In the genomic region with DNA sequence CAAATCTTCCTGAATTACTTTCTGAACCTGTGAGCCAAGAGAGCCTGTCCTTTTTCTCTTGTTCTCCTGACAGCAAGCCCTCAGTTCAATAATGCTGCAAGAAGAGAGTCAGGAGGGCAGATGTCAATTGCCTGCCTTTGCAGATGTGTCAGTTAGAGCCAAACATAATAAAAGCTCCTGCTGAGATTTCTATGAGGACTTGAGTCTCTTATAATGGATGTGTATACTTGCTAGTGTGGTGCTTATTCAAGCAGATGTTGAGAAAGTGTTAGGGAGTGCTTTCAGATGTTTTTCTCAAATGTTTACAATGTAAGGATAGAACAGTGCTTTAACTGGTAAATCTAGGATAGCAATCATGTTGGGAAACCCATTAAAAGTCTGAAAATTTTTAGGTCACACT, we compare ENCODE assay signal across 22 mouse cellular contexts.
DNase-seq lines count a peak whose midpoint lies in the region; ATAC-seq and TF ChIP-seq lines count a peak whose summit lies in the region.
"Had no signal": no experiment of that assay in that cellular context is flagged by ENCODE, and none has a peak within 500 bp of the region (broad histone marks: within the 10 kb centered on the region; RNA-seq: fewer than 3 reads in every experiment).

No protein-coding gene starts in this region.

- no peak overlapping the region for H3K9ac ChIP-seq in hindbrain, postnatal 0 days (replicated peaks; ENCODE audit: low read length)
- no peak overlapping the region for H3K9ac ChIP-seq in lung, embryonic 15.5 days
- H3K9ac ChIP-seq: embryonic facial prominence, embryonic 13.5 days; forebrain, embryonic 12.5 days; hindbrain, embryonic 13.5 days had no signal

- H3K4me1 ChIP-seq in hindbrain, postnatal 0 days (ENCODE audit: insufficient read depth, low read length) = no peaks in the 10 kb centered on the region
- H3K4me1 ChIP-seq in hindbrain, embryonic 10.5 days (replicated peaks) = no peaks in the 10 kb centered on the region
- no peaks in the 10 kb centered on the region for H3K4me1 ChIP-seq in lung, embryonic 15.5 days
- H3K4me1 ChIP-seq: embryonic facial prominence, embryonic 13.5 days; forebrain, embryonic 12.5 days; heart, embryonic 10.5 days; hindbrain, embryonic 13.5 days had no signal

- ATAC-seq in hindbrain, postnatal 0 days = no peak
- ATAC-seq in lung, embryonic 15.5 days (ENCODE audit: borderline replicate concordance, extremely low read depth, low FRiP score, low TSS enrichment) = peak; percentile 27; the same call in 1 of the 2 replicates
- ATAC-seq: activated CD4-positive, CD25-positive, alpha-beta regulatory T cell, adult 4 months; Patski had no signal

- H3K9me3 ChIP-seq in hindbrain, postnatal 0 days (ENCODE audit: low read length) = no peaks in the 10 kb centered on the region
- peaks cover 15% of the 10 kb centered on the region; the same call in 1 of the 2 replicates for H3K9me3 ChIP-seq in hindbrain, embryonic 10.5 days
- peaks cover 5% of the 10 kb centered on the region; the same call in 1 of the 2 replicates for H3K9me3 ChIP-seq in lung, embryonic 15.5 days

- H3K36me3 ChIP-seq in hindbrain, postnatal 0 days (ENCODE audit: insufficient read depth, low read length) = no peaks in the 10 kb centered on the region
- H3K36me3 ChIP-seq in hindbrain, embryonic 10.5 days = no peaks in the 10 kb centered on the region
- H3K36me3 ChIP-seq in lung, embryonic 15.5 days = no peaks in the 10 kb centered on the region
- H3K36me3 ChIP-seq: embryonic facial prominence, embryonic 13.5 days; forebrain, embryonic 12.5 days; heart, embryonic 10.5 days; hindbrain, embryonic 13.5 days had no signal

- no peak overlapping the region for H3K27ac ChIP-seq in hindbrain, postnatal 0 days
- H3K27ac ChIP-seq in hindbrain, embryonic 10.5 days = no peak overlapping the region
- H3K27ac ChIP-seq in lung, embryonic 15.5 days = no peak overlapping the region
- H3K27ac ChIP-seq: embryonic facial prominence, embryonic 13.5 days; forebrain, embryonic 12.5 days; gastrocnemius, adult 2 months; heart, embryonic 10.5 days; hindbrain, embryonic 13.5 days had no signal

- H3K27me3 ChIP-seq in hindbrain, postnatal 0 days (ENCODE audit: insufficient read depth, low read length) = no peaks in the 10 kb centered on the region
- no peaks in the 10 kb centered on the region for H3K27me3 ChIP-seq in hindbrain, embryonic 10.5 days (ENCODE audit: insufficient read depth, poor library complexity, severe bottlenecking)
- no peaks in the 10 kb centered on the region for H3K27me3 ChIP-seq in lung, embryonic 15.5 days
- H3K27me3 ChIP-seq: CH12.LX; embryonic facial prominence, embryonic 13.5 days; forebrain, embryonic 12.5 days; hindbrain, embryonic 13.5 days; Patski had no signal

- no peak overlapping the region for H3K4me3 ChIP-seq in hindbrain, postnatal 0 days (ENCODE audit: low read length)
- H3K4me3 ChIP-seq in hindbrain, embryonic 10.5 days = no peak overlapping the region
- no peak overlapping the region for H3K4me3 ChIP-seq in lung, embryonic 15.5 days
- H3K4me3 ChIP-seq: embryonic facial prominence, embryonic 13.5 days; forebrain, embryonic 12.5 days; gastrocnemius, adult 2 months; heart, embryonic 10.5 days; hindbrain, embryonic 13.5 days had no signal

- TF ChIP-seq CTCF in hindbrain, postnatal 0 days (IDR thresholded peaks at IDR 0.05; ENCODE audit: low read depth) = no peak

- DNase-seq in hindbrain, postnatal 0 days (ENCODE audit: low spot score) = peak; percentile 3
- DNase-seq in hindbrain, embryonic 10.5 days (ENCODE audit: low spot score) = no peak
- DNase-seq in lung, postnatal 25 days (ENCODE audit: low spot score) = no peak
- DNase-seq in retina, postnatal 1 day = peak; percentile 1
- DNase-seq in retina, embryonic 14.5 days (ENCODE audit: low spot score) = no peak
- DNase-seq in heart, adult 11 months = no peak
- DNase-seq: adrenal gland, postnatal 14 days; cerebellum, adult 8-10 months; cerebellum, postnatal 14 days; gastrocnemius, adult 2 months; gastrocnemius, postnatal 36 days; heart, adult 18-20 months; heart, postnatal 10 days; heart, postnatal 4 days had no signal

- no peak overlapping the region for H3K4me2 ChIP-seq in hindbrain, postnatal 0 days (ENCODE audit: low read depth, low read length)
- no peak overlapping the region for H3K4me2 ChIP-seq in lung, embryonic 15.5 days
- H3K4me2 ChIP-seq: embryonic facial prominence, embryonic 13.5 days; forebrain, embryonic 12.5 days; hindbrain, embryonic 13.5 days had no signal

Comparison
In these comparisons a context has a peak if more than half of its experiments do, and no peak if none do; other contexts are left out.
1. DNase-seq: peak in hindbrain, postnatal 0 days (single experiment) and retina, postnatal 1 day (single experiment); none in hindbrain, embryonic 10.5 days (single experiment), lung, postnatal 25 days (single experiment), retina, embryonic 14.5 days (single experiment) and heart, adult 11 months (single experiment).